Mouse (Mus musculus) G1E (cell line): ENCODE results near the gene Slc25a45. TPM values are rescaled to one million over a fixed set of nuclear protein-coding genes. Genes with fewer than 3 reads are reported as not detected.

Source experiments
- ATAC-seq: 2 replicates; pipeline ENCODE4 v1.8.0; 2016; ENCODE audit warnings: mild to moderate bottlenecking; ENCODE audit not compliant: insufficient number of reproducible peaks, poor library complexity, low FRiP score, severe bottlenecking; ENCODE audit errors: extremely low read depth
- DNase-seq: peaks from one replicate; pipeline ENCODE4 v3.0.0; 2012; ENCODE audit warnings: low spot score
- H3K27me3 ChIP-seq: 2 replicates; pipeline ENCODE4 v1.6.1; 2012; ENCODE audit warnings: mild to moderate bottlenecking, low read length, inconsistent platforms; ENCODE audit not compliant: insufficient read depth
- H3K36me3 ChIP-seq: replicated peaks from 2 replicates; pipeline ENCODE3; 2012; ENCODE audit warnings: mild to moderate bottlenecking, inconsistent platforms
- H3K4me1 ChIP-seq: 2 replicates; pipeline ENCODE4 v1.6.1; 2012; ENCODE audit warnings: low read depth, low read length, inconsistent platforms, mixed read lengths; ENCODE audit not compliant: insufficient read depth
- H3K4me3 ChIP-seq: 2 replicates; pipeline ENCODE4 v1.5.1; 2012; ENCODE audit warnings: low read depth, mild to moderate bottlenecking, inconsistent platforms, low read length, moderate library complexity, mixed read lengths
- H3K9me3 ChIP-seq: replicated peaks from 2 replicates; pipeline ENCODE4 v1.6.1; 2012; ENCODE audit warnings: inconsistent platforms
- CTCF ChIP-seq: IDR thresholded peaks from 2 replicates; pipeline ENCODE4 v1.5.1; 2012; ENCODE audit warnings: low read depth, low read length, inconsistent platforms, mixed read lengths
- GATA1 ChIP-seq: IDR thresholded peaks from 2 replicates; pipeline ENCODE4 v1.6.1; 2012; ENCODE audit warnings: borderline replicate concordance, low read length, inconsistent platforms, mixed read lengths
- GATA2 ChIP-seq: IDR thresholded peaks from 2 replicates; pipeline ENCODE4 v1.6.1; 2012; ENCODE audit warnings: low read depth, low read length, inconsistent platforms, borderline replicate concordance
- POLR2AphosphoS5 ChIP-seq: IDR thresholded peaks from 2 replicates; pipeline ENCODE4 v1.6.1; 2012; ENCODE audit warnings: low read depth, low read length, inconsistent platforms; ENCODE audit not compliant: insufficient replicate concordance
- TAL1 ChIP-seq: conservative IDR thresholded peaks from 2 replicates; pipeline ENCODE4 v1.6.1; 2012; ENCODE audit warnings: low read depth, low read length, inconsistent platforms, mixed read lengths
- polyA plus RNA-seq: library from polyadenylated mRNA; stranded (reverse); fragments of >175 nt; gene quantifications from 2 replicates; pipeline ENCODE4 v1.2.3, GENCODE M21; 2012
- total RNA-seq, 2 experiments: library from RNA; stranded (forward) in 1 of 2; stranded (reverse) in 1 of 2; fragments of 200-1000 nt in 1 of 2; fragments of >200 nt in 1 of 2; fragmentation: Nextera tagmentation in 1 of 2; gene quantifications; 2 replicates each; pipeline ENCODE4 v1.2.3; 2014 to 2017

Slc25a45 gene
- total and polyA plus RNA-seq, 3 experiments = 0.93 to 10.9 (median 3.5) TPM

GRCm38 (mm10) chr19:5848826-5849672, 28.6 kb upstream of the Slc25a45 start:
- no peak for TF ChIP-seq GATA2
- no peak for TF ChIP-seq TAL1
- TF ChIP-seq GATA1 = no peak
- TF ChIP-seq POLR2AphosphoS5 = 0 out of 2 replicates have a peak, but pooled peaks have one; percentile 21
- TF ChIP-seq CTCF = no peak
- Histone ChIP-seq H3K4me1 (peaks cover 84% of the 10 kb centered on the region), H3K27me3 (no peaks in the 10 kb centered on the region), H3K4me3 (peak overlapping the region; percentile 65; the same call in 1 of the 2 replicates), H3K36me3 (peaks cover 36% of the 10 kb centered on the region), H3K9me3 (no peaks in the 10 kb centered on the region)
- ATAC-seq (no peak), DNase-seq (no peak)

GRCm38 (mm10) chr19:5849843-5850527, 27.6 kb upstream of the Slc25a45 start:
- Histone ChIP-seq H3K4me1 (peaks cover 76% of the 10 kb centered on the region), H3K4me3 (peak overlapping the region; percentile 53; the same call in 1 of the 2 replicates), H3K27me3 (no peaks in the 10 kb centered on the region), H3K36me3 (peaks cover 36% of the 10 kb centered on the region), H3K9me3 (no peaks in the 10 kb centered on the region)
- peak; percentile 76 for DNase-seq
- no peak for ATAC-seq
- TF ChIP-seq TAL1 (no peak), CTCF (peak; percentile 93), GATA2 (no peak), GATA1 (no peak), POLR2AphosphoS5 (no peak)

DNA sequence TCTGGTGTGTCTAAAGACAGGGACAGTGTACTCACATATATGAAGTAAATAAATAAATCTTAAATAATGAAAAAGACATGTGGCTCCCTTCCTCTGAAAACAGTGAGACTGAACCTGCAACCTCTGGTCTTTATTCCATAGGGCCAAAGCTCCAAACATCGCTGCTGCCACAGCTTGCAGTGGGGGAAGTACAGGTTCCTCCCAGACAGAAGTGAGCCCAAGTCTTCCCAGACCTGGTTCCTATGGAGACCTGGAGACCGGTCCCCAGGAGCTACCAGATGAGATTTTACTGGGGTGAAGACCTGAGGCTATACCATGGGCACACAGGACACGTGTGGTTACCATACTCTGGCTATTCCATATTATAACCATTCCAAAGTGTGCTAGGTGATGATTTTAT, 26.7 kb upstream of the Slc25a45 start:
- peaks cover 45% of the 10 kb centered on the region for H3K36me3 ChIP-seq
- H3K27me3 ChIP-seq = no peaks in the 10 kb centered on the region
- ATAC-seq = no peak
- H3K4me1 ChIP-seq = peaks cover 70% of the 10 kb centered on the region
- H3K4me3 ChIP-seq = no peak overlapping the region
- no peaks in the 10 kb centered on the region for H3K9me3 ChIP-seq
- TF ChIP-seq CTCF (no peak), GATA1 (no peak), TAL1 (no peak), POLR2AphosphoS5 (no peak), GATA2 (no peak)
- no peak for DNase-seq

- Histone ChIP-seq H3K27me3 (no peaks in the 10 kb centered on the region), H3K9me3 (no peaks in the 10 kb centered on the region), H3K4me3 (peak overlapping the region; percentile 50; the same call in 1 of the 2 replicates), H3K4me1 (peaks cover 63% of the 10 kb centered on the region), H3K36me3 (peaks cover 51% of the 10 kb centered on the region)
- ATAC-seq (no peak), DNase-seq (no peak)
- TF ChIP-seq GATA2 (no peak), GATA1 (no peak), TAL1 (no peak), CTCF (no peak), POLR2AphosphoS5 (no peak)
Observed at GRCm38 (mm10) chr19:5851481-5851971, 26.1 kb upstream of the Slc25a45 start.

DNA sequence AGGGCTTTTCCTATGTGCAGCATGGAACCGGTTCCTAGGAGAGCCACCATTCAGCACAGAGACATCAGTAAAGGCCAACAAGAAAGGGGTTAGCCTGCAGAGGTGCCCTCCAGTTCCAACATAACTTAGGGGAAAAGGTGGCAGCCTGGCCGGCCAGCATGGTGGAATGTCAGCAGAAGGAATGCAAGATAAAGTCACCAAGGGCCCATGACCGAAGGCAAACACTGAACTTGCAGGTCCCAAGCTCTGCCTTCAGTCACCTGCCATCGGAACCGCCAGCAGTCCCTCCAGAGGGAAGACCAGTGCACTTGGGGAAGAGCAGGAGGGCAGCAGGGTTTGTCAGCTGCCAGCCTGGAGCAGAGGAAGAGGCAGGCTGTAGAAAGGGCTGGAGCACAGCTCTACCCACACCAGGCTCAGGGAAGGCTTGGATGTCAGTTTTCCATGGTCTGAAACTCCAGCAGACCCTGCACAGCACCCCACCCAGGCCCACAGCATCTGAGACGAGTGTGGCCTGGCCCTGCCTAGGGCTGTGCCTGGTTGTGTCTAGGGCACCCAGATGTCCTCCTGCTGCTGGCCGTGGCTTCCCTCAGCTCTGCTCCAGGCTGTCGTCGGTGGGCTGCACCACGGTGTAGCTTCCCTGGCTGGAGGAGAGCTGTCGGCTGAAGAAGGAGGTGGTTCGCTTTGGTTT, 25.4 kb upstream of the Slc25a45 start:
- peaks cover 57% of the 10 kb centered on the region for H3K36me3 ChIP-seq
- peak overlapping the region; percentile 50; the same call in 1 of the 2 replicates for H3K4me3 ChIP-seq
- TF ChIP-seq TAL1 = no peak
- no peak for TF ChIP-seq POLR2AphosphoS5
- no peak for TF ChIP-seq GATA1
- no peak for TF ChIP-seq GATA2
- no peak for TF ChIP-seq CTCF
- no peak for ATAC-seq
- peaks cover 57% of the 10 kb centered on the region for H3K4me1 ChIP-seq
- H3K27me3 ChIP-seq = no peaks in the 10 kb centered on the region
- no peak for DNase-seq
- H3K9me3 ChIP-seq = no peaks in the 10 kb centered on the region
